In genomic region chr7:100845412-100845811, GRCm38 (mm10) we compare ENCODE assay signal across 8 mouse cellular contexts. TPM values are rescaled to one million over a fixed set of nuclear protein-coding genes. Genes with fewer than 3 reads are reported as not detected.
DNase-seq lines count a peak whose midpoint lies in the region; ATAC-seq and TF ChIP-seq lines count a peak whose summit lies in the region.

No protein-coding gene starts in this region.

- H3K27me3 ChIP-seq in heart, embryonic 14.5 days (ENCODE audit: control insufficient read depth, insufficient read depth, low read length), result no peaks in the 10 kb centered on the region

- H3K4me3 ChIP-seq in gastrocnemius, adult 2 months, result no peak overlapping the region
- no peak overlapping the region for H3K4me3 ChIP-seq in heart, embryonic 14.5 days (ENCODE audit: control insufficient read depth in 1 of 2, insufficient read depth in 1 of 2, low read depth in 1 of 2, low read length in 2 of 2)

- WGBS in heart, embryonic 14.5 days, result 21% methylated on average over 1 of the region's 1 CpGs

- peaks cover 11% of the 10 kb centered on the region; the same call in 1 of the 2 replicates for H3K36me3 ChIP-seq in heart, embryonic 14.5 days (ENCODE audit: control insufficient read depth, insufficient read depth, low read length)

- H3K9ac ChIP-seq in heart, embryonic 14.5 days (ENCODE audit: low read length), result no peak overlapping the region

- intact Hi-C loops in gastrocnemius, adult 2 months (cut with DNase I), result no loop called here

- H3K9me3 ChIP-seq in heart, embryonic 14.5 days (ENCODE audit: control insufficient read depth, low read length), result no peaks in the 10 kb centered on the region

- TF ChIP-seq CTCF in gastrocnemius, adult 2 months (IDR thresholded peaks at IDR 0.05), result no peak

- no peak overlapping the region for H3K4me2 ChIP-seq in heart, embryonic 14.5 days (ENCODE audit: low read length)

- DNase-seq in gastrocnemius, adult 2 months, result peak; percentile 32
- DNase-seq in gastrocnemius, postnatal 4 days (ENCODE audit: low spot score in 2 of 2), result no peak
- peak; percentile 46 for DNase-seq in T-cell, adult 2 months (ENCODE audit: low spot score)
- peak; percentile 61 for DNase-seq in layer of hippocampus, adult 9-10 months (ENCODE audit: low spot score)
- no peak for DNase-seq in cerebellum, postnatal 14 days
- DNase-seq in ovary, postnatal 36 days (ENCODE audit: low spot score), result no peak

- H3K4me1 ChIP-seq in heart, embryonic 14.5 days (ENCODE audit: control insufficient read depth in 2 of 2, insufficient read depth in 2 of 2, low read length in 2 of 2), result peaks cover 17 to 18% of the 10 kb centered on the region in 2 experiments

- H3K27ac ChIP-seq in gastrocnemius, adult 2 months, result peak overlapping the region; percentile 28; the same call in 1 of the 2 replicates
- H3K27ac ChIP-seq in heart, embryonic 14.5 days (replicated peaks in 1 of 2; ENCODE audit: control insufficient read depth in 1 of 2, insufficient read depth in 1 of 2, low read depth in 2 of 2, low read length in 2 of 2), result peak overlapping the region; percentile 40 to 62

- ATAC-seq in heart, embryonic 14.5 days (ENCODE audit: insufficient number of reproducible peaks, insufficient read depth, low FRiP score, low read depth), result no peak; the same call in 1 of the 2 replicates
- ATAC-seq in megakaryocyte, adult 5-6 weeks (ENCODE audit: poor library complexity, severe bottlenecking), result peak; percentile 93

RNA-seq across cellular contexts. Expression of gene Relt, which starts 17.8 kb away (rescaled TPM):
- 10 to 100 TPM in 1 of 2 experiments, 1 to 10 TPM in 1; 9.5 to 19.8 TPM for total RNA-seq in gastrocnemius, adult 2 months (2021)
- 10 to 100 TPM; 14.5 to 15.5 TPM for total RNA-seq in gastrocnemius, postnatal 4 days (2021)
- polyA plus RNA-seq in heart, embryonic 14.5 days (2014; fragmentation: Nextera tagmentation; extraction: Ambion mirVana), result 1.2 and 1.8 TPM in 2 replicates
- 23.9 and 27.2 TPM in 2 replicates for total RNA-seq in megakaryocyte, adult 5-6 weeks (2015)
- total RNA-seq in megakaryocyte, adult 5-6 weeks (2017), result 45.0 and 58.3 TPM in 2 replicates

Comparison
In these comparisons a context has a peak if more than half of its experiments do, and no peak if none do; other contexts are left out.
1. DNase-seq: peak in gastrocnemius, adult 2 months (single experiment), T-cell, adult 2 months (single experiment) and layer of hippocampus, adult 9-10 months (single experiment); none in gastrocnemius, postnatal 4 days (0 of 2), cerebellum, postnatal 14 days (0 of 2) and ovary, postnatal 36 days (single experiment).